Mouse (Mus musculus) liver, embryonic 15.5 days (tissue): ENCODE measurements around the gene Cdc42bpa. TPM values are rescaled to one million over a fixed set of nuclear protein-coding genes. Genes with fewer than 3 reads are reported as not detected.

ENCODE experiments used
- ATAC-seq: fragments of 200-750 bp; cut with Nextera tagmentation; 2 replicates; pipeline ENCODE4 v1.8.0; 2017; ENCODE audit warnings: moderate number of reproducible peaks, mild to moderate bottlenecking, moderate library complexity; ENCODE audit not compliant: insufficient read depth
- H3K27ac ChIP-seq: fragments of 300-500 bp; sonication (generic); replicated peaks from 2 replicates; pipeline ENCODE4 v1.5.1; 2015; ENCODE audit warnings: mild to moderate bottlenecking, inconsistent platforms
- H3K27me3 ChIP-seq: fragments of 300-500 bp; sonication (generic); 2 replicates; pipeline ENCODE4 v1.6.1; 2015; ENCODE audit warnings: mild to moderate bottlenecking, inconsistent platforms
- H3K36me3 ChIP-seq: fragments of 300-500 bp; sonication (generic); replicated peaks from 2 replicates; pipeline ENCODE4 v1.6.1; 2015; ENCODE audit warnings: moderate library complexity, mild to moderate bottlenecking, inconsistent platforms
- H3K4me1 ChIP-seq: fragments of 300-500 bp; sonication (generic); replicated peaks from 2 replicates; pipeline ENCODE4 v1.6.1; 2015; ENCODE audit warnings: inconsistent platforms
- H3K4me2 ChIP-seq: fragments of 300-500 bp; sonication (generic); 2 replicates; pipeline ENCODE4 v1.6.1; 2015; ENCODE audit warnings: moderate library complexity, mild to moderate bottlenecking, inconsistent platforms
- H3K4me3 ChIP-seq: fragments of 300-500 bp; sonication (generic); replicated peaks from 2 replicates; pipeline ENCODE4 v1.5.1; 2015; ENCODE audit warnings: mild to moderate bottlenecking, inconsistent platforms
- H3K9ac ChIP-seq: fragments of 300-500 bp; sonication (generic); 2 replicates; pipeline ENCODE4 v1.6.1; 2015; ENCODE audit warnings: moderate library complexity, mild to moderate bottlenecking, inconsistent platforms
- H3K9me3 ChIP-seq: fragments of 300-500 bp; sonication (generic); replicated peaks from 2 replicates; pipeline ENCODE4 v1.6.1; 2016; ENCODE audit warnings: inconsistent platforms
- WGBS: fragments of 180-500 bp; shearing (Covaris S2); methylation state at CpG from one replicate; pipeline ENCODE4 v1.1.7; 2015; ENCODE audit warnings: mixed read lengths; ENCODE audit not compliant: insufficient replicate concordance; 5-methylcytosine and 5-hydroxymethylcytosine counted together
- polyA plus RNA-seq: library from polyadenylated mRNA; unstranded; fragments of >200 nt; fragmentation: Nextera tagmentation; extraction: Ambion mirVana; gene quantifications from 2 replicates; pipeline ENCODE4 v1.2.1, GENCODE M21; 2015

Gene Cdc42bpa
- polyA plus RNA-seq, 1 experiment from 2014 or later: 8.8 TPM

GRCm38 (mm10) chr1:179934064-179934463 lies 26.2 kb upstream of the Cdc42bpa start:
- Histone ChIP-seq H3K9me3 (no peaks in the 10 kb centered on the region), H3K27ac (no peak overlapping the region), H3K27me3 (no peaks in the 10 kb centered on the region; the same call in 1 of the 2 replicates), H3K4me1 (0 out of 2 replicates have a peak, but pooled peaks cover 5% of the 10 kb centered on the region), H3K36me3 (no peaks in the 10 kb centered on the region), H3K4me3 (no peak overlapping the region), H3K4me2 (no peak overlapping the region), H3K9ac (no peak overlapping the region)
- WGBS: 72% methylated on average over 3 of the region's 3 CpGs
- ATAC-seq: no peak

GRCm38 (mm10) chr1:179940071-179940786 lies 20.0 kb upstream of the Cdc42bpa start:
- H3K27me3 ChIP-seq: no peaks in the 10 kb centered on the region
- H3K9me3 ChIP-seq: no peaks in the 10 kb centered on the region
- no peaks in the 10 kb centered on the region for H3K36me3 ChIP-seq
- H3K27ac ChIP-seq: no peak overlapping the region
- no peak overlapping the region for H3K4me3 ChIP-seq
- H3K4me1 ChIP-seq: no peaks in the 10 kb centered on the region
- ATAC-seq: no peak
- no peak overlapping the region for H3K4me2 ChIP-seq
- WGBS: 74% methylated on average over 23 of the region's 23 CpGs
- H3K9ac ChIP-seq: no peak overlapping the region

GRCm38 (mm10) chr1:179940787-179941352 lies 19.4 kb upstream of the Cdc42bpa start:
- no peak overlapping the region for H3K9ac ChIP-seq
- H3K27ac ChIP-seq: no peak overlapping the region
- ATAC-seq: no peak
- H3K36me3 ChIP-seq: no peaks in the 10 kb centered on the region
- no peak overlapping the region for H3K4me3 ChIP-seq
- no peaks in the 10 kb centered on the region for H3K27me3 ChIP-seq
- no peak overlapping the region for H3K4me2 ChIP-seq
- H3K4me1 ChIP-seq: no peaks in the 10 kb centered on the region
- WGBS: 75% methylated on average over 14 of the region's 14 CpGs
- H3K9me3 ChIP-seq: no peaks in the 10 kb centered on the region

GRCm38 (mm10) chr1:179945017-179945416 lies 15.3 kb upstream of the Cdc42bpa start:
- ATAC-seq: no peak
- H3K36me3 ChIP-seq: no peaks in the 10 kb centered on the region
- no peak overlapping the region for H3K27ac ChIP-seq
- H3K4me2 ChIP-seq: no peak overlapping the region
- H3K9ac ChIP-seq: no peak overlapping the region
- WGBS: 78% methylated on average over 10 of the region's 10 CpGs
- H3K4me3 ChIP-seq: no peak overlapping the region
- H3K27me3 ChIP-seq: no peaks in the 10 kb centered on the region
- no peaks in the 10 kb centered on the region for H3K4me1 ChIP-seq
- H3K9me3 ChIP-seq: no peaks in the 10 kb centered on the region

GRCm38 (mm10) chr1:179946616-179947015 lies 13.7 kb upstream of the Cdc42bpa start:
- 62% methylated on average over 2 of the region's 2 CpGs for WGBS
- no peak overlapping the region for H3K27ac ChIP-seq
- H3K4me2 ChIP-seq: no peak overlapping the region
- H3K36me3 ChIP-seq: no peaks in the 10 kb centered on the region
- no peak overlapping the region for H3K4me3 ChIP-seq
- H3K9me3 ChIP-seq: no peaks in the 10 kb centered on the region
- no peak for ATAC-seq
- no peaks in the 10 kb centered on the region for H3K27me3 ChIP-seq
- H3K4me1 ChIP-seq: no peaks in the 10 kb centered on the region
- H3K9ac ChIP-seq: no peak overlapping the region

GRCm38 (mm10) chr1:179947653-179948052 lies 12.6 kb upstream of the Cdc42bpa start:
- Histone ChIP-seq H3K27ac (no peak overlapping the region), H3K4me3 (no peak overlapping the region), H3K27me3 (no peaks in the 10 kb centered on the region), H3K4me1 (no peaks in the 10 kb centered on the region), H3K4me2 (no peak overlapping the region), H3K9ac (no peak overlapping the region), H3K36me3 (no peaks in the 10 kb centered on the region), H3K9me3 (no peaks in the 10 kb centered on the region)
- ATAC-seq: no peak
- WGBS: 66% methylated on average over 2 of the region's 2 CpGs

GRCm38 (mm10) chr1:179951597-179951996 lies 8.7 kb upstream of the Cdc42bpa start:
- Histone ChIP-seq H3K4me3 (no peak overlapping the region), H3K9ac (no peak overlapping the region), H3K27me3 (peaks cover 11% of the 10 kb centered on the region), H3K9me3 (no peaks in the 10 kb centered on the region), H3K4me2 (no peak overlapping the region), H3K27ac (no peak overlapping the region), H3K4me1 (no peaks in the 10 kb centered on the region), H3K36me3 (no peaks in the 10 kb centered on the region)
- ATAC-seq: no peak
- 71% methylated on average over 7 of the region's 7 CpGs for WGBS

- H3K4me1 ChIP-seq: no peaks in the 10 kb centered on the region
- no peak overlapping the region for H3K4me2 ChIP-seq
- peaks cover 11% of the 10 kb centered on the region for H3K27me3 ChIP-seq
- 69% methylated on average over 3 of the region's 3 CpGs for WGBS
- no peak overlapping the region for H3K27ac ChIP-seq
- no peak for ATAC-seq
- no peaks in the 10 kb centered on the region for H3K9me3 ChIP-seq
- H3K36me3 ChIP-seq: no peaks in the 10 kb centered on the region
- H3K4me3 ChIP-seq: no peak overlapping the region
- H3K9ac ChIP-seq: no peak overlapping the region
Observed at GRCm38 (mm10) chr1:179953251-179953650, 7.0 kb upstream of the Cdc42bpa start.

- whole genome bisulfite sequencing: 66% methylated on average over 3 of the region's 3 CpGs
- H3K4me2 ChIP-seq: no peak overlapping the region
- no peaks in the 10 kb centered on the region for H3K9me3 ChIP-seq
- no peak overlapping the region for H3K27ac ChIP-seq
- no peak for ATAC-seq
- no peak overlapping the region for H3K9ac ChIP-seq
- no peak overlapping the region for H3K4me3 ChIP-seq
- peaks cover 17% of the 10 kb centered on the region for H3K27me3 ChIP-seq
- H3K36me3 ChIP-seq: no peaks in the 10 kb centered on the region
- peaks cover 21% of the 10 kb centered on the region for H3K4me1 ChIP-seq
Observed at GRCm38 (mm10) chr1:179957431-179957830, 2.8 kb upstream of the Cdc42bpa start.

- peak; percentile 1 for ATAC-seq
- peak overlapping the region; percentile 95 for H3K9ac ChIP-seq
- H3K27me3 ChIP-seq: peaks cover 16% of the 10 kb centered on the region
- no peaks in the 10 kb centered on the region for H3K9me3 ChIP-seq
- peak overlapping the region; percentile 95 for H3K4me2 ChIP-seq
- H3K36me3 ChIP-seq: no peaks in the 10 kb centered on the region
- H3K27ac ChIP-seq: peak overlapping the region; percentile 93
- 11% methylated on average over 41 of the region's 41 CpGs for WGBS
- peaks cover 26% of the 10 kb centered on the region for H3K4me1 ChIP-seq
- H3K4me3 ChIP-seq: peak overlapping the region; percentile 93
Observed at GRCm38 (mm10) chr1:179958871-179959720, 1.2 kb upstream of the Cdc42bpa start.

- peaks cover 12% of the 10 kb centered on the region for H3K27me3 ChIP-seq
- ATAC-seq: no peak
- peak overlapping the region; percentile 93 for H3K27ac ChIP-seq
- peak overlapping the region; percentile 95 for H3K4me2 ChIP-seq
- H3K4me3 ChIP-seq: peak overlapping the region; percentile 93
- peak overlapping the region; percentile 95 for H3K9ac ChIP-seq
- WGBS: under 1% methylated on average over 9 of the region's 9 CpGs
- no peaks in the 10 kb centered on the region for H3K36me3 ChIP-seq
- no peaks in the 10 kb centered on the region for H3K9me3 ChIP-seq
- peaks cover 28% of the 10 kb centered on the region for H3K4me1 ChIP-seq
Observed at GRCm38 (mm10) chr1:179960543-179960876, 238 bp downstream of the Cdc42bpa start.
